Mouse (Mus musculus) right cerebral cortex, adult 2 months (tissue): ENCODE results near the gene Zfp446.
"Not testable (repeated sequence)": the region's sequence is repeated elsewhere in the genome, so short reads cannot be mapped to it uniquely, and the experiment has no call there.

Experiments used
- DNase-seq, 2 experiments: peaks; one replicate each; pipeline ENCODE4 v3.0.0; 2021 to 2022; ENCODE audit warnings: low spot score in 2 of 2

The Zfp446 gene

DNA sequence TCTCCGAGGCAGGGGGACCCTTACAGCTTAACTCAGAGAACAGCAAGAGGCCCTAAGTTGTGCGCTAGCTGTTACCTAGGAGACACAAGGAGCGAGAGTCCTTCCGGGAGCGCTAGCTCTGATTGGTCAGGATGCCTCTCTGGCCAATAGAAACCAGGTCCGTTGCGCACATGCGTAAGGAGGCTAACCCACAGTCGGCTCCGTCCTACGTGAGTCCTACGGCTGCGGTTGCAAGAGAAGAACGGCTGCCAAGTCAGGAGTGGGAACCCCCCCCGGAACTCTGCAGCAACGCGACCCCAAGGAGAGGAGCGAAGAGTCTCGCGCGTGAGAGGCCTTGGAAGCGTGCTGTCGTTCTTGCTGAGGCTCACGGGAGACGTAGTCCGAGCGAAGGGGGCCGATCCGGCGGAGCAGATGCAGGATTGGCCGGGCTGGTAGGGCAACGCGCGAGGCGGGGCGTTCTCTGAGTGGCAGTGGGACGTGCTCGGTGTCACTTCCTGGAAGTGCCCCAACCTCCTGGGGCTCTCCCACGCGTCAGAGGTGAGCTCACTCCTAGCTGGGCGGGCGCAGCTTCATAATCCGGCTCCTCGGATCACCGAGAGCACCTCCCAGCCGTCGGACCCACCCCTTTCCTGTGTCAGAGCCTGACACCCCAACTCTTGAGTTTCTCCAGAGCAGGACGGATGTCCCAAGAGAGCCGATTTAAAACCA, at the start of gene Zfp446:
TSS of gene Zfp446 (plus strand) at position 167 of the 708 bp plus-strand sequence.
- DNase-seq = peak; percentile 99 to 100

DNA sequence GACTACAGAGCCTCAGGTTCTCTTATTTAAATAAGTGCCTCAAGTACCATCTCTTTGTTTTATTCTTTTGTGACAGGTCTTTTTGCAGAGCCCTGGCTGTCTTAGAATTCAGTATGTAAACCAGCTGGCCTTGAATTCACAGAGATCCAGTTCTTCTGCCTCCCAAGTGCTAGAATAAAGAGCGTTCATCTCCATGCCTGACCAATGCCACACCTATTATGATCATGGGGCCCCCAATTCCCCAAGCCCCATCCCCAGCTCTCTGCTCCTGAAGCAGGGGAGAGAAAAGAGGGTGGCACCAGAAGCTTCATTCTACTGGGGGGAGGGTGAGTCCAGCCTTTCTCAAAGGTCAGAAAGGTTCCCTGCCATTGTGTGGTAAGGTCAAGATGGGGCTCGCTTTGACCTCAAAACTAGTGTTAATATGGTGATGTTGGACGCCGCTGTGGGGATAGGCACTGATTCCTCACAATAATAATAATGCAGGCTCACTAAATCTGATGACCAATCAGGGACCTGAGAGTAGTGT, 44.0 kb upstream of the Zfp446 start:
- DNase-seq = no peak

DNA sequence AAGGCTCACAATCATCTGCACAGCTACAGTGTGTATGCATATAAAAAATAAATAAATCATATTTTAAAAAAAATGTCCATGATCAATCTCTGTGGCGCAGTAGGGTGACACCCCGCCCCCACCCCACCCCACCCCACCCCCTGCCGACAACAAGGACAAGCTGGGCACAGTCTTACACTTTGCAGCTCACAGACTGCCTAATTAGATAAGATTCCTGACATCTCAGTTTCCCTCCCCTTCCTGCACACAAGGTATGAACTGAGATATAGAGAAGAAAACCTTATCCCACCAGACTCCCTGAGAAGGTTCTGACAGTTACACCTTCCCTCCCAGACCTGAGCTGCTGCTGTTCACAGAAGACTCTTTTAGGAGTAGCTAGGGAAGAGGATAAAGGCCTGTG, 42.8 kb upstream of the Zfp446 start:
- no peak for DNase-seq

DNA sequence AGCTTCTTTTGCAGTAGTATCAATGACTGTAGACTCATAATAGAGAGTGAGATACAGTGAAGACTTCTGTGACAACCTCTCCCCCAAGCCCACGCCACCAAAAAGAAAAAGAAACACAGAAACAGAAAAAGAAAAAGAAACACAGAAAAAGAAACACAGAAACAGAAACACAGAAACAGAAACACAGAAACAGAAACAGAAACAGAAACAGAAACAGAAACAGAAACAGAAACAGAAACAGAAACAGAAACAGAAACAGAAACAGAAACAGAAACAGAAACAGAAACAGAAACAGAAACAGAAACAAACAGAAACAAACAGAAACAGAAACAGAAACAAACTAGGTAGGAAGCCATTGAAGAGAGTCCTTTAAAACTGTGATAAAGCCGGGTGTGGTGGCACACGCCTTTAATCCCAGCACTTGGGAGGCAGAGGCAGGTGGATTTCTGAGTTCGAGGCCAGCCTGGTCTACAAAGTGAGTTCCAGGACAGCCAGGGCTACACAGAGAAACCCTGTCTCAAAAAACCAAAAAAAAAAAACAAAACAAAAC, 40.3 kb upstream of the Zfp446 start:
- DNase-seq = not testable (repeated sequence)

DNA sequence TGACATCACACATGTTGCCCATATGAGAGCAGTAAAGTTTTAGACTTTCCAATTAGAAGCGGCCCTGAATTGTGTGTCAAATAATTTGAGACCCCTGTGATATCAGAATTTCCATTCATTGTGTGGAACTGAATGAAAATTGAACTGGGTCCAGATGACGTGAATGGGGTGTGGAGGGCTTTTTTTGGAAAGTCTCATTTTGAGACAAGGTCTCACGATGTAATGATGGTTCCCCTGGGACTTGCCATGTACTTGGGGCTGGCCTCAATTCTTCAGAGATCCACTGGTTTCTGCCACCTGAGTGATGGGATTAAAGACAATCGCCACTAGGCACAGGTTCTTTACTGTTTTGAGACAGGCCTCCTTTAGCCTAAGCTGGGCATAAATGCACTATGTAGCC, 37.0 kb upstream of the Zfp446 start:
- no peak for DNase-seq

DNA sequence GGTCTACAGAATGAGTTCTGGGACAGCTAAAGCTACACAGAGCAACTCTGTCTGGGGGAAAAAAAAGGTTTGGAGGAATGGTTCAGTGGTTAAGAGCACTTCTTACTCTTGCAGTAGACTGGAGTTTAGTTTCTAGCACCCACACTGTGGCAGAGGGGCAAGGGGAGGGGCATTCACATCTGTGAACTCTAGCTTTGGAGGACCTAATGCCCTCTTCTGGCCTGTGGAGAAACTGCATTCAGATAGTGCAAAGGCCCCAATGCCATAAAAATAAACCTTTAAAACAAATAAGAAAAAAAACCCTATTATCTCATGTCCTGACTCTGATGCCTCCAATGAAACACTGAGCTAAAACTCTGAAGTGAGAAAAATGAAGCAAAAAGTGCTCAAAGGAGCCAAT, 34.2 kb upstream of the Zfp446 start:
- DNase-seq = no peak

DNA sequence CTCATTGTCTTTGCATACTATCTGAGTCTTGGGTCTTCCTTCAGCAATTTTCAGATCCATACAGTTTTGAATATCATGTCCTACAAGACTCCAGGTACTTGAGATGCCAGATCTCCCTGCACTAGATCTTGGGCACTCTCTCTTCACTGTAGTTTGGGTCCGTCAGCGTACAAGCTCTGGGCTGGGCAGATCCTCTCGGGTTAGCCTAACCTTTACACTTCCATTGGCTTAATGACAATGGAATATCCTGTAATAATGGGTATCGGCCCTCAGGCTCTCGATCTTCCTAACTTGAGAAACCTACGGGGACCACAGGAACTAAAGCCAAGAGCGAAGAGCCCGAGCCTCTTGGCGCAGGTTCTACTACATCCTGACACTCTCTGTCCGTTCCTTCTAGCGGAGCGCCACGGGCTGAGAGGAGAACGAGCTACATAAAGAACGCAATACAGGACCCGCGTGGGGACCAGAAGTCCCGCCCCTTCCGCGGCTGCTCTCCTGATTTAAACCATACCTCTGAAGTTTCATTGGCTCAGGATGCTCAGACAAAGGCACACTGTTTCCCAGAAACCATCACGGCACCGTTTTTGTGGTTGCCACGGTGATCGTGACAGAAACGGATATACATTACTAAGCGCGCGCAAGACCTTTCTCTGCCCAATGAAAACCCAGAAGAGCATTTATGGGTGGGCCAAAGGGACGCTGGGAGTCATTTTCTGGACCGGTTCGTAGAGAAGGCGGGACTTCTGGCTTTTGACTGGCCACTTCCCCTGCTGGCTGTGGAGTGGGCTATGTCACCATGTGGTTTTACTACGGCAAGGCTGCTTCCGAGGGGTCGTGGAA, 28.4 kb upstream of the Zfp446 start:
- peak; percentile 97 to 99 for DNase-seq

DNA sequence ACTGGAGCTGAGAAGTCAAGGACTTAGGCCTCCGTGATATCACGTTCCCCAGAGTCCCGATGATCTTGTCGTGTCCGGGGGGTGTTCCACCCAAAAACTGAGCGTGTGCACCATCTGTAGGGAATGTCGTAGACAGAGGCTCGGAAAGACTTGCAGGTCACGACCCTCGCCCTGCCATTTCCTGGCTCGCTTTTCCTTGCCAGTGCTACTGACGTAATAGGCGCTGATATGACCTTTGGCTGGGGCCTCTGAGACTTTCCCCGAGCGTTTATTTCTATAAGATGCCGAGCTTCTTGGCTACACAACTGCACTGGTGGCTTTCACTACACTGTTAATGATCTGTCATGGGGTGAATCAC, 27.8 kb upstream of the Zfp446 start:
- no peak for DNase-seq

DNA sequence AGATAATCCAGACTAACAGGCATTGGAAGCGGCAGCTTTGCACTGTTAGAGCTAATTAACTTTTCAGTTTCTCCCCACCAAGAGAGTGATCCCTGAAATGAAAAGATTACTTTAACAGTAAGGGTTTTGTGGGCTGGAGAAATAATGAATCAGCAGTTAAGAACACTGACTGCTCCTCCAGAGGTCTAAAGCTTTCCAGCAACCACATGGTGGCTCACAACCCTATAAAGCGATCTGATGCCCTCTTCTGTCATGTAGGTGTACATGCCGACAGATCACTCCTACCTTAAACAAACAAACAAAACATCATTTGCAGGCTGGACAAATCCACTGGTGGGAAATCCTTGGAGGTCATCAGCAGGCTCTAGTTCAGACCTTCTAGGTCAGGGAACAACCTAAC, 22.8 kb upstream of the Zfp446 start:
- no peak for DNase-seq

DNA sequence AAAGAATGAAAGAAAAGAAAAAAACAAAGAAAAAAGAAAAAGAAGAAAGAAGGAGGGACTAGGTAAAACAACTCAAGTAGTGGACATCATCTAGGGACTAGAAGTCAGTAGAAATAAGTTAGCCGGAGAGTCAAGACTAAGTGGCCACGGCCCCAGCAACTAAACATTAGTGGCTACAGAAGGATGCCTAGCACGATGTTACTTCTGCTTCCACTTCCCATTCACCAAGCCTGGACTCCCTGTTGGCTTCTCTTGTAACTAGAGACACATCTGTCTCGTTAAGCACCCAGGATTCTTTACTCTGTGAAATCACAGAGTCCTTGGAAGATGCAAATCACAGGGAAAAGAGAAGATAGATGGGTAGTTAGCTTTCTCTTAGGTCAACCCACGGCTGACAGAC, 20.1 kb upstream of the Zfp446 start:
- DNase-seq = no peak

DNA sequence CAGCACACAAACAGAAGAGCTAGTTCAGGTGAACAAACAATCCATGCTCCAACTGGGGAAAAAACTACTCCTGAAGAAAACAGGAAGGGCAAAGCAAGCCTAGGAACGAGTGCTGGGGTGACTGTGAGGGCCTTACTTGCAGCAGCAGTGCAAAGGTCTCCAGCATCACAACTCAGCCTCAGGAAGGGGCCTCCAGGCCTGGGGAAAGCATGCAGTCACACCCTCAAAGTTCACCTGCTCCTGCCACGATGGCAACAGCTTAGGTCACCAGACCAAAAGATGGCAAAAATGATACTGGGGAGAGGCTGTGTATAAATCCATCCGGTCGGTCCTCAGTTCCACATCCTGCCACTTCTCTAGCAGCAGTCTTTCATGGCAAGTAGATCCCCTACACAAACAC, 18.7 kb upstream of the Zfp446 start:
- DNase-seq = no peak

DNA sequence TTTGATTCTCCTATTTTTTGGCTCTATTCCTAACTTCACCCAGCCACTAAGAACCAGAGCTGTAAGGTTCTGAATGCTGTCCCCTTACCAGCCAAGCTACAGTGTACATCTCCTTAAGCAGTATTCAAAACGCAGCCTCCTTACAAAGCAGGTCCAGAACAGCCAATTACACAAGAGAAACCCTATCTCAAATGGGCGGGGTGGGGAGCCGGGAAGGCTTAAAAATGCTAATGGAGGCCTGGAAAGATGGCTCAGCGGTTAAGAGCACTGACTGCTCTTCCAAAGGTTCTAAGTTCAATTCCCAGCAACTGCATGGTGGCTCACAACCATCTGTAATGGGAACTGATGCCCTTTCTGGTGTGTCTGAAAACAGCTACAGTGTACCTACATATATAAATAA, 17.9 kb upstream of the Zfp446 start:
- no peak for DNase-seq

DNA sequence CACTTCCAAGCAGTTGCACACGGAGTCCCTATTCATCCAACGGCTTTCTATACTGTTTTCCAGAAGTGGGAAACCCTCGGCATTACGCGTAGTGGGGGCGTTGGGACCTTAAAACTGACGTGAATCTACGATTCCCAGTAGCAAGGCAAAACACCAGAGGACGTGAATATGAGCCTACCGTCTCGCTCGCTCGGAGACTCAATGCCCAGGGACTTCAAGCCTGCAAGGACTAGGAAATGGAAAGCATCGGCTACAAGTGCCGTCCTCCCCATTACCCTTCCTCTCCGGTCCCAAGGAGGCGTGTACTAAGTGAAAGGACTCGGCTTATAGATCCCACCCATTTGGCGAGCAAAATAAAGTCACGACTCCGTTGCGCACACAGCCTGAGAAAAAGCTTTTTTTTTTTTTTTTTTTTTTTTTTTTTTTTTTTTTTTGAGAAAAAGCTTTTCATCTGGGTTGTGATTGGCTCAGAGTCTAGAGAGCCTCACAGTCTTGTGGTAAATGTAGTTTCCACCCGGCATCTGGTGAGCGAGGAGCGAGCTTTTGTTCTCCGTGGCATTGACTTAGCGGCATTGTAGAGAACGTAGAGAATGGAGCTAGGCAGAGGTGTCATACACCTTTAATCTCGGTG, 16.0 kb upstream of the Zfp446 start:
- peak; percentile 54 to 57 for DNase-seq

DNA sequence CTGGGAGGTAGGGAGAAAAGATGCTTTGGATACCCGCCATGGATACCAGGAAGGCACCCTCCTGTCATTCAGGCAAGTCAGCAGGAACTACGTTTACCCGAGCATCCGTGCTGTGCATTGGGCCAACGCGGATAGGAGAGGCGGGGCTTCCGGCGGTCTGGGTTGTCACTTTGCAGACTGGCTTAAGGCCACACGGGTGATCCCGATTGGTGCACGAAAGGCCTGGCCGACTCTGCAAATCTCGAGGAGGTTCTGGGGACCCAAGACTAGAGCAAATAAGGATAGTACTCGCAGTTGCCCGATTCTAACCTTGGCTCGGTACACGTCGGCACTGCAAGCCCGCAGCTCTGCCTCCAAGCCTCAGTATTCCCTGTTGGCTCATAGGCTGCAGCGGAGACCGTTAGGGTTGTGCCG, 12.0 kb upstream of the Zfp446 start, which contains the start of gene Zfp324:
TSS of gene Zfp324 (plus strand) at position 161 of the 414 bp plus-strand sequence.
- DNase-seq = peak; percentile 94 to 95

DNA sequence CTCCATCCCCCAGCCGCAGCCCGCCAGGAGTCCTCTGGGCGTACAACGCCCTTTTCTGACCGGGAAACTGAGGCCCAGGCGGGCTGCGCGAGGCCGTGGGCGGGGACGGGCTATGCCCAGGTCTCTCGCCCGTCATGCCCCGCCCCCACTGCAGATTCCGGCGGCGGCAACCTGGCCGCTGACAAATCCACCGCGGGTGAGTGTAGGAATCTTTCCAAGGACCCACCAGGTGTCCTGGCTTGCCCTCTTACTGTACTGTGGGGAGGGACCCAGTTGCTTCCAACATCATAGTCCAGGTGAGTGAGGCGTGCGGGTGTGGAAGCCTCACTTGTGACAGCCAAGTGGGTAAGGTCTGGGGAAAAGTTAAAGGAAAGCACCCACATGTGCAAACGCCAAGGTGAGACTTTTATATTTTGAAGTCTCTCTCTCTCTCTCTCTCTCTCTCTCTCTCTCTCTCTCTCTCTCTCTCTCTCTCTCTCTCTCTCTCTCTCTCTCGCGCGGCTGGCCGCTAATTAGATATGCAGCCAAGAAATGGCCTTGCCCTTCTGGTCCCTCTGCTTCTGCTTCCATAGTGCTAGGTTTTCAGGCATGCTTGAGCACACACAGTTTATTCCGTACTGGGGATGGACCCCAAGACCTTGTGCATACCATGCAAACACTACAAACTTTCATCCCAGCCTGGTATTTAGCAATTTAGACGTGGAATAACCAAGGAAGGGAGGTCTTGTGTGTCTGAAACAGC, 11.4 kb upstream of the Zfp446 start:
- DNase-seq = peak in 1 of 2 experiments; percentile 60

DNA sequence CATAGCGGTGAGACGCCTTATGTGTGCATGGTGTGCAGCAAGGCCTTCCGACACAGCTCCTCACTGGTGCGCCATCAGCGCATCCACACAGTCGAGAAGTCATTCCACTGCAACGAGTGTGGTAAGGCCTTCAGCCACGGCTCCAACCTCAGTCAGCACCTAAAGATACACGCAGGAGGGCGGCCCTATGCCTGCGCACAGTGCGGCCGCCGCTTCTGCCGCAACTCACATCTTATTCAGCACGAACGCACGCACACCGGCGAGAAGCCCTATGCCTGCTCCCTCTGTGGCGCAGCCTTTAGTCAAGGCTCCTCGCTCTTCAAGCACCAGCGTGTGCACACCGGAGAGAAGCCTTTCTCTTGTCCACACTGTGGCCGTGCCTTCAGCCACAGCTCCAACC, 6.7 kb upstream of the Zfp446 start:
- no peak for DNase-seq

DNA sequence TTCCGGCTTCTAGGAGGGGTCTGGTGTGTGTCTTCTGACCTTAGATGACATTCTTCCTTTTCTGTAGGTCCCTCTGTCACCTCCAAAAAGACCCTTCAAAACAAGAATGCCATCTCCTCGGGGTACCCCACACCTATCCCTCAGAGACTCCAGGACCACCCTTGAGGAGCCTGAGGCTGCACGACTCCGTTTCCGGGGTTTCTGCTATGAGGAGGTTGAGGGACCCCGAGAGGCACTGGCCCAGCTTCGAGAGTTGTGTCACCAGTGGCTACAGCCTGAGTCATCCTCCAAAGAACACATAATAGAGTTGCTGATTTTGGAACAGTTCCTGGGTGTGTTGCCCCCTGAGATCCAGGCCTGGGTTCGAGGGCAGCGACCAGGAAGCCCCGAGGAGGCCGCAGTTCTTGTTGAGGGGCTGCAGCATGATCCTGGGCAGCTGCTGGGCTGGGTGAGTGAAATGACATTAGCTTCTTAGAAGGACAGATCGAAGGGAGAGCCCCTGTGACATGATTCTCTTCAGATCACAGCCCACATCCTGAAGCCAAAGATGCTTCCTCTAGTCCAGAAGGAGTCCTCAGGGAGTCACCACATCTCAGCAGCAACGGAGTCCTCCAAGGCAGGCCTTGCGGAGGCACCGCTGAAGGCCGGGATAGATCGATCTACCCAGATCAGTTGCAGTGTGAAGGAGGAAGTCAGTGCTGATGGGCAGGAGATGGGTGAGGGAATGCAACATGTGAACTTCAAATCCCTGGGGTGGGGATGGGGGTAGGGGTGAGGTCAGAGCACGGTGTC, 1.5 kb downstream of the Zfp446 start:
- DNase-seq = no peak

DNA sequence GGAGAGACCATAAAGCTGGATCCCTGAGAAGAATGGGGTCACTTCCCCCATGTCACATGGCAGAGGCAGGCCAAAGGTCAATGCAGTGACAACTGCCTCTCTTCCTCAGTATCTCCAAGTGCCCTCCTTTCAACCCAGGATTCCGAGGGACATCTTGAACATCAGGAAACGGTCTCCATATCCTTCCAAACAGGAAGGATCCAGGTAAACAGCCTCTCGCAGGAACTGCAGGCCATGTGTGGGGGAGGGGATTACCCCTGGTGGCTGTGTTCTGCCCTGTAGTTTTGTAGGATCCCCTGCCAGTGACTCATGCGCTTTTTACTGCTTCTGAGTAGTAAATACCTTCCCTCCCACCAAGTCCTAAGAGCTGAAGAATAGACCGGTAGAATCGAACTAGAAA, 2.1 kb downstream of the Zfp446 start:
- DNase-seq = no peak

DNA sequence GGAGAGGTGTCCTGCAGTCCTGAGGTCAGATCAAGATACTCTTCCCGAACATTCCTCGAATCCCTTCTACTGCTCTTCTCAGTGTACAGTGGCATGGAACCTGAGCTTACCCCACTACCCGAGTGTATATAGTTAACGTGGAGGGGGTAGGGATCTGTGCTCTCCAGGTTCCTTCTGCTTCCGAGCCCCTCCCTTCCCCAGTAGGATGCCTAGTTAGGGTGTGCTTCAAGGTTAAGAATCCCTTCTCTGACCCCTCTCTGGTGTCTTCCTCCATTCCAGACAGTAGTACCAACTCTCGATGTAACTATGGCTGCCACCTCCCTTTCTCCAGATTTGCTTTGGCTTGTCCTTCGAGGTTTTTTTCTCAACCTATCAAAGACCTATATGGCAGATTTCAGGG, 2.6 kb downstream of the Zfp446 start:
- no peak for DNase-seq

DNA sequence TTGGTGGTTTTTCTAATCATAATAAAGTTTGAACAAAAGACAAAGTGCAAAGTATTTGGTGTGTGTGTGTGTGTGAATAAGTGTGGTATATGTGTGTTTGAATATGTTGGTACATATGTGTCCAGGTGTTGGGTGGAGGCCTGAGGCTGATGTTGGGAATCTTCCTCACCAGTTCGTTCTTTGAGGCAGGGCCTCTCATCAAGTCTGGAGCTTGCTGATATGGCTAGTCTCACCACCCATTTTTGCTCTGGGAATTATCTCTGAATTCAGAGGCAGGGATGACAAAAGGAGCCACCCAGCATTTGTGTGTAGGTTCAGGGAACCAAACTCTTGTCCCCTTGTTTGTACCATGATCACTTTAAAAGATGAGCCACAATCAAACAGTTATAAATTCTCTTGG, 8.1 kb downstream of the Zfp446 start:
- DNase-seq = no peak

DNA sequence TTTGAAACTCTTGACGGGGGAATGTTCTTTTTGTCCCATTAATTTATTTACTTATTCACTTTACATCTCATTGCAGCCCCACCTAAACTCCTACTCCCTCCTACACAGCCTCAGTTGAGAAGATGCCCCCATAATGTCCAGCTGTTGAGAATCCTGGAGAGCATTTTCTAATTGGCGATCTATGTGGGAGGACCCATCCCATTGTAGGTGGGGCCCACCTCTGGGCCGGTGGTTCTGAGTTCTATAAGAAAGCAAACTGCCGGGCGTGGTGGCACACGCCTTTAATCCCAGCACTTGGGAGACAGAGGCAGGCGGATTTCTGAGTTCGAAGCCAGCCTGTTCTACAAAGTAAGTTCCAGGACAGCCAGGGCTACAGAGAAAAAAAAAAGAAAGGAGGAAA, 9.3 kb downstream of the Zfp446 start:
- DNase-seq = no peak
